Mouse (Mus musculus): Measurements from ENCODE around the gene Zfp511. TPM values are rescaled to one million over a fixed set of nuclear protein-coding genes. Genes with fewer than 3 reads are reported as not detected.

Zfp511 gene
- polyA plus RNA-seq (2012; rRNA removed), result 55.6 and 88.0 TPM in 2 replicates

GRCm38 (mm10) chr7:140036281-140037170 lies at the start of gene Zfp511, which contains the start of gene Tubgcp2:
Zfp511 (plus strand) TSS chr7:140036391.
Tubgcp2 (minus strand) TSS chr7:140036669.

GRCm38 (mm10) chr7:139992406-139992805 lies 43.8 kb upstream of the Zfp511 start, which contains the start of gene Adam8:
Adam8 (minus strand) TSS chr7:139992562.

GRCm38 (mm10) chr7:140048361-140049114 lies 12.3 kb downstream of the Zfp511 start, which contains the start of gene Msx3:
Msx3 (minus strand) TSS chr7:140049089.

GRCm38 (mm10) chr7:140082242-140082678 lies 46.1 kb downstream of the Zfp511 start, which contains the start of gene Caly:
Caly (minus strand) TSS chr7:140082548.

Other genes with a start within 250 kb of the Zfp511 start
- gene Adgra1, start 202.2 kb upstream of the Zfp511 start, polyA plus RNA-seq (2012; rRNA removed), result 0.21 and 0.38 TPM in 2 replicates
- 0.26 and 0.41 TPM in 2 replicates for gene Kndc1, start 141.7 kb upstream of the Zfp511 start, polyA plus RNA-seq (2012; rRNA removed)
- gene Utf1, start 92.6 kb upstream of the Zfp511 start, polyA plus RNA-seq (2012; rRNA removed), result 0.23 TPM in 1 of 2 replicates, not detected in the other
- 0.16 TPM in 2 replicates for gene 6430531B16Rik, start 57.6 kb upstream of the Zfp511 start, polyA plus RNA-seq (2012; rRNA removed)
- 4.5 and 5.3 TPM in 2 replicates for gene Adam8, start 43.8 kb upstream of the Zfp511 start, polyA plus RNA-seq (2012; rRNA removed)
- 13.5 and 15.3 TPM in 2 replicates for gene Tubgcp2, start 278 bp downstream of the Zfp511 start, polyA plus RNA-seq (2012; rRNA removed)
- 0.08 and 0.16 TPM in 2 replicates for gene Msx3, start 12.7 kb downstream of the Zfp511 start, polyA plus RNA-seq (2012; rRNA removed)
- 4.1 and 5.0 TPM in 2 replicates for gene Caly, start 46.2 kb downstream of the Zfp511 start, polyA plus RNA-seq (2012; rRNA removed)
- 14.8 and 25.0 TPM in 2 replicates for gene Prap1, start 57.0 kb downstream of the Zfp511 start, polyA plus RNA-seq (2012; rRNA removed)
- gene Fuom, start 66.0 kb downstream of the Zfp511 start, polyA plus RNA-seq (2012; rRNA removed), result 100 and 110 TPM in 2 replicates
- gene Paox, start 79.4 kb downstream of the Zfp511 start, polyA plus RNA-seq (2012; rRNA removed), result 8.3 and 9.1 TPM in 2 replicates
- 112 and 131 TPM in 2 replicates for gene Echs1, start 80.1 kb downstream of the Zfp511 start, polyA plus RNA-seq (2012; rRNA removed)
- gene Mtg1, start 101.2 kb downstream of the Zfp511 start, polyA plus RNA-seq (2012; rRNA removed), result 14.0 and 15.3 TPM in 2 replicates
- gene Sprn, start 118.5 kb downstream of the Zfp511 start, polyA plus RNA-seq (2012; rRNA removed), result 0.93 and 1.4 TPM in 2 replicates
- not detected in 2 replicates for gene Olfr522, start 128.4 kb downstream of the Zfp511 start, polyA plus RNA-seq (2012; rRNA removed)
- gene Olfr523, start 136.8 kb downstream of the Zfp511 start, polyA plus RNA-seq (2012; rRNA removed), result 0.10 TPM in 1 of 2 replicates, not detected in the other
- gene Olfr524, start 169.6 kb downstream of the Zfp511 start, polyA plus RNA-seq (2012; rRNA removed), result not detected in 2 replicates
- 0.30 and 0.50 TPM in 2 replicates for gene Cd163l1, start 181.9 kb downstream of the Zfp511 start, polyA plus RNA-seq (2012; rRNA removed)
- gene 5830411N06Rik, start 210.9 kb downstream of the Zfp511 start, polyA plus RNA-seq (2012; rRNA removed), result 0.16 TPM in 1 of 2 replicates, not detected in the other

Measured in colon, adult 2 months (tissue).